Comparison of ENCODE assay signal across 7 mouse cellular contexts in genomic region chr5:74531630-74532280, GRCm38 (mm10). TPM values are rescaled to one million over a fixed set of nuclear protein-coding genes. Genes with fewer than 3 reads are reported as not detected.
DNase-seq lines count a peak whose midpoint lies in the region; ATAC-seq lines count a peak whose summit lies in the region.

TSS of gene Scfd2 (minus strand) at chr5:74531759.

- H3K27me3 ChIP-seq in embryonic facial prominence, embryonic 11.5 days (ENCODE audit: control insufficient read depth, insufficient read depth, low read length): no peaks in the 10 kb centered on the region
- H3K27me3 ChIP-seq in limb, embryonic 11.5 days (ENCODE audit: control insufficient read depth, insufficient read depth, low read length): no peaks in the 10 kb centered on the region
- no peaks in the 10 kb centered on the region for H3K27me3 ChIP-seq in midbrain, embryonic 14.5 days (ENCODE audit: control insufficient read depth, insufficient read depth, low read length)

- H3K4me3 ChIP-seq in embryonic facial prominence, embryonic 11.5 days (ENCODE audit: low read depth, low read length): peak within 1 kb of the TSS; percentile 80
- H3K4me3 ChIP-seq in limb, embryonic 11.5 days (ENCODE audit: low read depth, low read length): peak within 1 kb of the TSS; percentile 85
- H3K4me3 ChIP-seq in midbrain, embryonic 14.5 days (replicated peaks; ENCODE audit: low read depth, low read length): peak within 1 kb of the TSS; percentile 73

- H3K4me1 ChIP-seq in embryonic facial prominence, embryonic 11.5 days (ENCODE audit: control insufficient read depth, insufficient read depth, low read length): no peaks in the 10 kb centered on the region; the same call in 1 of the 2 replicates
- H3K4me1 ChIP-seq in limb, embryonic 11.5 days (ENCODE audit: control insufficient read depth, insufficient read depth, low read length): peaks cover 8% of the 10 kb centered on the region; the same call in 1 of the 2 replicates
- peaks cover 25% of the 10 kb centered on the region for H3K4me1 ChIP-seq in midbrain, embryonic 14.5 days (ENCODE audit: control insufficient read depth, insufficient read depth, low read length)

- peak within 1 kb of the TSS; percentile 96 for H3K4me2 ChIP-seq in embryonic facial prominence, embryonic 11.5 days (ENCODE audit: low read depth, low read length)
- peak within 1 kb of the TSS; percentile 99 for H3K4me2 ChIP-seq in limb, embryonic 11.5 days (ENCODE audit: low read depth, severe bottlenecking)
- H3K4me2 ChIP-seq in midbrain, embryonic 14.5 days (ENCODE audit: low read length): peak within 1 kb of the TSS; percentile 99

- peak; percentile 86 for ATAC-seq in embryonic facial prominence, embryonic 11.5 days (replicated peaks; ENCODE audit: insufficient number of reproducible peaks, low FRiP score, low TSS enrichment, low read depth)
- ATAC-seq in limb, embryonic 11.5 days (ENCODE audit: insufficient number of reproducible peaks, low FRiP score, low TSS enrichment, low read depth): peak; percentile 69
- ATAC-seq in midbrain, embryonic 14.5 days (ENCODE audit: low FRiP score, low TSS enrichment): peak; percentile 84

- no peak within 1 kb of the TSS for H3K27ac ChIP-seq in embryonic facial prominence, embryonic 11.5 days (replicated peaks; ENCODE audit: low read depth, low read length)
- H3K27ac ChIP-seq in limb, embryonic 11.5 days (replicated peaks; ENCODE audit: low read depth, low read length): no peak within 1 kb of the TSS
- H3K27ac ChIP-seq in midbrain, embryonic 14.5 days (replicated peaks; ENCODE audit: low read depth, low read length): peak within 1 kb of the TSS; percentile 60; the same call in 1 of the 2 replicates

- H3K9me3 ChIP-seq in embryonic facial prominence, embryonic 11.5 days (replicated peaks; ENCODE audit: control insufficient read depth, low read length): no peaks in the 10 kb centered on the region
- H3K9me3 ChIP-seq in limb, embryonic 11.5 days (ENCODE audit: control insufficient read depth, low read length): no peaks in the 10 kb centered on the region
- no peaks in the 10 kb centered on the region for H3K9me3 ChIP-seq in midbrain, embryonic 14.5 days (ENCODE audit: control insufficient read depth, low read length)

- peak within 1 kb of the TSS; percentile 57 for H3K9ac ChIP-seq in embryonic facial prominence, embryonic 11.5 days (replicated peaks; ENCODE audit: low read length)
- peak within 1 kb of the TSS; percentile 57 for H3K9ac ChIP-seq in limb, embryonic 11.5 days (ENCODE audit: low read length)
- H3K9ac ChIP-seq in midbrain, embryonic 14.5 days (replicated peaks; ENCODE audit: low read length): peak within 1 kb of the TSS; percentile 62

- WGBS in embryonic facial prominence, embryonic 11.5 days: 7% methylated on average over 35 of the region's 35 CpGs
- WGBS in limb, embryonic 11.5 days: 7% methylated on average over 35 of the region's 35 CpGs
- 7% methylated on average over 35 of the region's 35 CpGs for WGBS in midbrain, embryonic 14.5 days

- DNase-seq in adrenal gland, postnatal 14 days: peak; percentile 98
- peak; percentile 97 for DNase-seq in embryonic facial prominence, embryonic 11.5 days (ENCODE audit: low spot score)
- DNase-seq in heart, adult 11 months: peak; percentile 100
- DNase-seq in kidney, adult 18-20 months: peak; percentile 98
- peak; percentile 100 for DNase-seq in limb, embryonic 11.5 days (ENCODE audit: low spot score)
- DNase-seq in midbrain, embryonic 14.5 days: peak; percentile 98
- DNase-seq in spleen, adult 18-20 months: peak; percentile 94 to 97

- no peaks in the 10 kb centered on the region for H3K36me3 ChIP-seq in embryonic facial prominence, embryonic 11.5 days (replicated peaks; ENCODE audit: control insufficient read depth, insufficient read depth, low read depth, low read length)
- no peaks in the 10 kb centered on the region for H3K36me3 ChIP-seq in limb, embryonic 11.5 days (ENCODE audit: control insufficient read depth, insufficient read depth, low read length)
- no peaks in the 10 kb centered on the region for H3K36me3 ChIP-seq in midbrain, embryonic 14.5 days (ENCODE audit: control insufficient read depth, insufficient read depth, low read length)

RNA-seq across cellular contexts. Expression of gene Scfd2, which starts in this region (rescaled TPM):
- 20.2 and 22.6 TPM in 2 replicates for total RNA-seq in adrenal gland, postnatal 14 days (2021)
- polyA plus RNA-seq in embryonic facial prominence, embryonic 11.5 days (2014; fragmentation: Nextera tagmentation; extraction: Ambion mirVana): 14.9 and 17.3 TPM in 2 replicates
- polyA plus RNA-seq in limb, embryonic 11.5 days (2014; fragmentation: Nextera tagmentation; extraction: Ambion mirVana): 15.9 and 16.6 TPM in 2 replicates
- 16.7 and 18.4 TPM in 2 replicates for polyA plus RNA-seq in midbrain, embryonic 14.5 days (2014; fragmentation: Nextera tagmentation; extraction: Ambion mirVana)
